Mouse (Mus musculus) embryonic facial prominence, embryonic 15.5 days (tissue): ENCODE results near the gene Eif2ak3. TPM values are rescaled to one million over a fixed set of nuclear protein-coding genes. Genes with fewer than 3 reads are reported as not detected.

Experiments used
- ATAC-seq: fragments of 200-750 bp; cut with Nextera tagmentation; 2 replicates; pipeline ENCODE4 v1.8.0; 2017; ENCODE audit warnings: low read depth, moderate TSS enrichment; ENCODE audit not compliant: insufficient number of reproducible peaks, low FRiP score, low TSS enrichment
- H3K27ac ChIP-seq: fragments of 300-500 bp; sonication (generic); replicated peaks from 2 replicates; pipeline ENCODE4 v1.5.1; 2015; ENCODE audit warnings: mild to moderate bottlenecking, inconsistent platforms
- H3K27me3 ChIP-seq: fragments of 300-500 bp; sonication (generic); 2 replicates; pipeline ENCODE4 v1.6.1; 2015; ENCODE audit warnings: inconsistent platforms
- H3K36me3 ChIP-seq: fragments of 300-500 bp; sonication (generic); 2 replicates; pipeline ENCODE4 v1.6.1; 2015; ENCODE audit warnings: mild to moderate bottlenecking, inconsistent platforms
- H3K4me1 ChIP-seq: fragments of 300-500 bp; sonication (generic); 2 replicates; pipeline ENCODE4 v1.6.1; 2015; ENCODE audit warnings: inconsistent platforms
- H3K4me2 ChIP-seq: fragments of 300-500 bp; sonication (generic); replicated peaks from 2 replicates; pipeline ENCODE4 v1.6.1; 2015; ENCODE audit warnings: mild to moderate bottlenecking, inconsistent platforms
- H3K4me3 ChIP-seq: fragments of 300-500 bp; sonication (generic); replicated peaks from 2 replicates; pipeline ENCODE4 v1.5.1; 2015; ENCODE audit warnings: mild to moderate bottlenecking, inconsistent platforms
- H3K9ac ChIP-seq: fragments of 300-500 bp; sonication (generic); 2 replicates; pipeline ENCODE4 v1.6.1; 2015; ENCODE audit warnings: inconsistent platforms
- H3K9me3 ChIP-seq: fragments of 300-500 bp; sonication (generic); replicated peaks from 2 replicates; pipeline ENCODE4 v1.6.1; 2016; ENCODE audit warnings: inconsistent platforms
- WGBS: fragments of 180-500 bp; shearing (Covaris S2); methylation state at CpG from one replicate; pipeline ENCODE4 v1.1.7; 2015; 5-methylcytosine and 5-hydroxymethylcytosine counted together
- polyA plus RNA-seq: library from polyadenylated mRNA; unstranded; fragments of >200 nt; fragmentation: Nextera tagmentation; extraction: Ambion mirVana; gene quantifications from 2 replicates; pipeline ENCODE4 v1.2.1, GENCODE M21; 2015

Gene Eif2ak3
- polyA plus RNA-seq, result 14.2 and 14.3 TPM in 2 replicates

- no peaks in the 10 kb centered on the region for H3K27me3 ChIP-seq
- no peaks in the 10 kb centered on the region for H3K36me3 ChIP-seq
- H3K4me2 ChIP-seq, result peak within 1 kb of the TSS; percentile 74
- H3K4me1 ChIP-seq, result peaks cover 27% of the 10 kb centered on the region
- H3K4me3 ChIP-seq, result peak within 1 kb of the TSS; percentile 76
- peak within 1 kb of the TSS; percentile 65 for H3K9ac ChIP-seq
- WGBS, result 4% methylated on average over 63 of the region's 63 CpGs
- no peaks in the 10 kb centered on the region for H3K9me3 ChIP-seq
- H3K27ac ChIP-seq, result peak within 1 kb of the TSS; percentile 91
- peak; percentile 99 for ATAC-seq
Observed at GRCm38 (mm10) chr6:70844002-70844804, at the start of gene Eif2ak3. Gene Eif2ak3, plus strand, starts transcription at chr6:70844515.

- H3K4me2 ChIP-seq, result no peak overlapping the region
- no peaks in the 10 kb centered on the region for H3K9me3 ChIP-seq
- H3K27me3 ChIP-seq, result no peaks in the 10 kb centered on the region
- H3K4me3 ChIP-seq, result no peak overlapping the region
- H3K36me3 ChIP-seq, result no peaks in the 10 kb centered on the region
- no peak for ATAC-seq
- WGBS, result 76% methylated on average over 6 of the region's 6 CpGs
- H3K27ac ChIP-seq, result no peak overlapping the region; the same call in 1 of the 2 replicates
- no peak overlapping the region for H3K9ac ChIP-seq
- H3K4me1 ChIP-seq, result peaks cover 8% of the 10 kb centered on the region; the same call in 1 of the 2 replicates
Observed at GRCm38 (mm10) chr6:70796940-70797339, 47.4 kb upstream of the Eif2ak3 start.

GRCm38 (mm10) chr6:70797581-70798251 is 46.6 kb upstream of the Eif2ak3 start:
- H3K4me3 ChIP-seq, result no peak overlapping the region
- no peak overlapping the region for H3K4me2 ChIP-seq
- H3K27ac ChIP-seq, result no peak overlapping the region
- no peaks in the 10 kb centered on the region for H3K9me3 ChIP-seq
- no peak overlapping the region for H3K9ac ChIP-seq
- no peak; the same call in 1 of the 2 replicates for ATAC-seq
- H3K4me1 ChIP-seq, result peaks cover 7% of the 10 kb centered on the region; the same call in 1 of the 2 replicates
- no peaks in the 10 kb centered on the region for H3K36me3 ChIP-seq
- H3K27me3 ChIP-seq, result no peaks in the 10 kb centered on the region
- WGBS, result 17% methylated on average over 9 of the region's 9 CpGs

- H3K4me1 ChIP-seq, result peaks cover 2% of the 10 kb centered on the region
- no peak overlapping the region for H3K9ac ChIP-seq
- H3K36me3 ChIP-seq, result no peaks in the 10 kb centered on the region
- H3K9me3 ChIP-seq, result no peaks in the 10 kb centered on the region
- H3K27ac ChIP-seq, result no peak overlapping the region
- H3K4me2 ChIP-seq, result peak overlapping the region; percentile 40; the same call in 1 of the 2 replicates
- no peak for ATAC-seq
- H3K27me3 ChIP-seq, result no peaks in the 10 kb centered on the region
- 25% methylated on average over 3 of the region's 3 CpGs for WGBS
- H3K4me3 ChIP-seq, result 0 out of 2 replicates have a peak overlapping the region, but pooled peaks have one; percentile 8
Observed at GRCm38 (mm10) chr6:70804632-70805031, 39.7 kb upstream of the Eif2ak3 start.

GRCm38 (mm10) chr6:70805267-70805666 is 39.0 kb upstream of the Eif2ak3 start:
- peaks cover 2% of the 10 kb centered on the region for H3K4me1 ChIP-seq
- H3K36me3 ChIP-seq, result no peaks in the 10 kb centered on the region
- no peak overlapping the region for H3K4me3 ChIP-seq
- WGBS, result 11% methylated on average over 7 of the region's 7 CpGs
- H3K27ac ChIP-seq, result 0 out of 2 replicates have a peak overlapping the region, but pooled peaks have one; percentile 11
- peak overlapping the region; percentile 44 for H3K4me2 ChIP-seq
- H3K9me3 ChIP-seq, result no peaks in the 10 kb centered on the region
- peak; percentile 63; the same call in 1 of the 2 replicates for ATAC-seq
- no peak overlapping the region for H3K9ac ChIP-seq
- no peaks in the 10 kb centered on the region for H3K27me3 ChIP-seq

GRCm38 (mm10) chr6:70805820-70806513 is 38.3 kb upstream of the Eif2ak3 start:
- Histone ChIP-seq H3K9ac (no peak overlapping the region), H3K4me2 (peak overlapping the region; percentile 44)
- WGBS, result 19% methylated on average over 13 of the region's 13 CpGs

GRCm38 (mm10) chr6:70806514-70806912 is 37.8 kb upstream of the Eif2ak3 start:
- H3K9me3 ChIP-seq, result no peaks in the 10 kb centered on the region
- no peak overlapping the region for H3K9ac ChIP-seq
- H3K4me3 ChIP-seq, result no peak overlapping the region
- WGBS, result 58% methylated on average over 1 of the region's 1 CpGs
- H3K36me3 ChIP-seq, result no peaks in the 10 kb centered on the region
- peaks cover 2% of the 10 kb centered on the region for H3K4me1 ChIP-seq
- H3K27ac ChIP-seq, result no peak overlapping the region
- H3K4me2 ChIP-seq, result no peak overlapping the region
- ATAC-seq, result no peak
- H3K27me3 ChIP-seq, result no peaks in the 10 kb centered on the region

More at GRCm38 (mm10) chr6:70805820-70806513, 38.3 kb upstream of the Eif2ak3 start:
- no peaks in the 10 kb centered on the region for H3K27me3 ChIP-seq
- 0 out of 2 replicates have a peak overlapping the region, but pooled peaks have one; percentile 8 for H3K4me3 ChIP-seq
- peaks cover 2% of the 10 kb centered on the region for H3K4me1 ChIP-seq
- peak; percentile 17; the same call in 1 of the 2 replicates for ATAC-seq
- no peaks in the 10 kb centered on the region for H3K9me3 ChIP-seq
- no peaks in the 10 kb centered on the region for H3K36me3 ChIP-seq
- no peak overlapping the region for H3K27ac ChIP-seq

GRCm38 (mm10) chr6:70810524-70810923 is 33.8 kb upstream of the Eif2ak3 start:
- Histone ChIP-seq H3K27ac (no peak overlapping the region), H3K27me3 (no peaks in the 10 kb centered on the region), H3K4me2 (no peak overlapping the region), H3K4me3 (no peak overlapping the region), H3K4me1 (peaks cover 4% of the 10 kb centered on the region), H3K9me3 (no peaks in the 10 kb centered on the region), H3K36me3 (no peaks in the 10 kb centered on the region), H3K9ac (no peak overlapping the region)
- ATAC-seq, result no peak
- 91% methylated on average over 1 of the region's 1 CpGs for WGBS

- 12% methylated on average over 6 of the region's 6 CpGs for WGBS
- ATAC-seq, result no peak
- Histone ChIP-seq H3K36me3 (no peaks in the 10 kb centered on the region), H3K4me1 (peaks cover 4% of the 10 kb centered on the region; the same call in 1 of the 2 replicates), H3K27me3 (no peaks in the 10 kb centered on the region), H3K9ac (no peak overlapping the region), H3K9me3 (no peaks in the 10 kb centered on the region), H3K27ac (no peak overlapping the region), H3K4me3 (no peak overlapping the region), H3K4me2 (no peak overlapping the region)
Observed at GRCm38 (mm10) chr6:70811557-70812525, 32.5 kb upstream of the Eif2ak3 start.

- Histone ChIP-seq H3K4me3 (no peak overlapping the region), H3K36me3 (no peaks in the 10 kb centered on the region), H3K27me3 (no peaks in the 10 kb centered on the region), H3K4me2 (no peak overlapping the region), H3K27ac (no peak overlapping the region), H3K9ac (no peak overlapping the region), H3K9me3 (no peaks in the 10 kb centered on the region), H3K4me1 (peaks cover 4% of the 10 kb centered on the region; the same call in 1 of the 2 replicates)
- WGBS, result 27% methylated on average over 4 of the region's 4 CpGs
- no peak for ATAC-seq
Observed at GRCm38 (mm10) chr6:70812526-70812895, 31.8 kb upstream of the Eif2ak3 start.
